Mouse (Mus musculus) v-Abl transformed pro-B cells (cell line): ENCODE measurements around the gene Hadhb.

Experiments
- in situ Hi-C, 2 experiments: fragments of 400-800 bp; cut with MboI; formaldehyde crosslinking; loops; one replicate each; pipeline ENCODE4 v1.15.1; 2025; ENCODE audit not compliant: unreplicated experiment in 2 of 2

Hadhb gene

DNA sequence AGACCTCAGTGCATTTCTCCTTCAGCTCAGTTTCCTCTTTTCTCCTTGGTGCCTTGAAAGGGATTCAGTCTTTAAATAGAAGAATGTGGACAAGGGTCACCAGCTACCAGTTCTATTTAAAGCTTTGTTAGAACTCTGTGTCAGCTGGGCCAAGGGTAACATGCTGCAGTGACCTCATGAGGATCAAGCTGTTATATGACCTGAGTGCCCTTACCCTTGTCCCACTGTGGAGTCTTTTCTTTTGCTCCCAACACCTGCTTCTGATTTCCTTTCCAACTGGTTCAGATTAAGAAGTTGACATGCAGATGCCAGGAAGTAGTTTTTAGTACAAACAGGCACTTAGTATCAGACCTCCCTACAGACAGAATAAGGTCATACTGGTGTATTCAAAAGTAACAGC is 17.1 kb downstream of the Hadhb start:
- in situ Hi-C loops = no loop called here

DNA sequence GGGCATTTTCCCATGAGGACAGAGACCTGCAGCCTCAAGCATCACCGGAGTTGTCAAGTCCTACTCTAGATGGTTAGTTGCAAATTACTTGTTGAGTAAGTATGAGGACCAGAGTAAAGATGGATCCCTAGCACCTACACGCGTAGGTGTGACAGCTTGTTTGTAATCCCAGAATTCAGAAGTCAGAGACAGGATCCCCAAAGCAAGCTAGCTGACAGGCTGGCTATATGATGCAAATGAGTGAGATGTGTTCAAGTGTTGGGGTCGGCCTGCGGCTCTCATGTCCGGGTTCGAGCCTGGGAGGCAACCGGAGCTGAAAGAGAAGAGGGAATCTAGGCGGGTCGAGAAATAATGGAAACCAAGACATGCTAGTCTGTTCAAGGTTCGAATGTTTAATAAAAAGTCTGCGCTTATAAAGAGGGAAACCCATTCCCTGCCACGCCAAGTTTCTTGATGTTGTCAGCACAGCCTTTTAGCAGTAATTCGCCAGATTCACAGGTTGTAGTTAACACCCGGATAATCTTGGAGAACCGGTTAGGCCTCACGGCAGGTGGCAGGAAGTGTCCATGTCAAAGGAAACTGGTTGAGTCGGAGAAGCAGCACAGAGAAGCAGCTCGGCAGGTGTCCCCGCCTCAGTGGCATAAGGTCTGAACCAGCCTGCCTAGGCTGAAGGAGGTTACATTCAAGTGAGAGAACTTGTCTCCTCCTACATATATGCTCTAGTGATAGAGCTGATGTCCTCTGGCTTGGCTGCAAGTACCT is 18.1 kb downstream of the Hadhb start:
- in situ Hi-C loops = no loop called here

GRCm38 (mm10) chr5:30175811-30176210 is 20.8 kb downstream of the Hadhb start:
- in situ Hi-C loops = no loop called here

- in situ Hi-C loops = no loop called here
These were observed 32.8 kb downstream of the Hadhb start for GRCm38 (mm10) chr5:30187687-30188485.

GRCm38 (mm10) chr5:30192452-30192851 is 37.4 kb downstream of the Hadhb start:
- in situ Hi-C loops = no loop called here

- in situ Hi-C loops = no loop called here
These were observed 40.3 kb downstream of the Hadhb start for GRCm38 (mm10) chr5:30195340-30195739.

GRCm38 (mm10) chr5:30198257-30198656 is 43.2 kb downstream of the Hadhb start:
- in situ Hi-C loops = no loop called here

DNA sequence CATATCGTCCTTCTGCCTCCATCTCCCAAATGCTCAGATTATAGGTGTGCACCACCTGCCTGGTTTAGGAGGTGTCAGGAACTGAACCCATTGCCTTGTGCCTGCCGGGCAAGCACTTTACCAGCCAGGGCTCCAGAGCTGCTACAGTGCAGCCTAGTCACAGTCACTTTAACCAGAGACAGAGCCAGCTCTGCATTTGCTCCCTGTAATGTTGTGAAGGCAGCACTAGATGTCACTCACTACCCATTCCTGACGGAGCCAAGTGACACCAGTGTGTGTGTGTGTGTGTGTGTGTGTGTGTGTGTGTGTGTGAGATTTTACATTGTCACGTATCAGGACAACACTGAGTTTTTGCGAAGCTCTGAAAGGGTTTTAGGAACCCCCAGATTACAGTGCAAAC is 46.5 kb downstream of the Hadhb start:
- in situ Hi-C loops = no loop called here

DNA sequence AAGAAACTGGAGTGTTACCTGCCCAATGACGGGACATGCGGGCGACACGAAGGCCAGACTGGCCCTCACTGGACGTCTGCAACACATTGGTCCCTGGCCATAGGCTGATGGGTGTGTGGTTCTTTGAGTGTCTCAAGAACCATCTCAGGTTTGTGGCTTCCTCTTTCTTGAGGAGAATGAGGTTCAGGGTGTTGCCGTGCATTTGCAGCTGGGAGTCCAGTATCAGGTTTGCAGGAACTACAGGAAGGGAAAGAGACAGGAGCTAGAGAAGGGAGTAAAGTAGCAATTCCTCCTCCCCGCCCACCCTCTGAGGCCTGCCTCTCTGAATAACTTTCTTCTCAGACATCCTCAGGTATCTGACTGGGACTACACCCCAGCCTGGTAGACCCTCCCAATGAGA is 47.2 kb downstream of the Hadhb start:
- in situ Hi-C loops = no loop called here

DNA sequence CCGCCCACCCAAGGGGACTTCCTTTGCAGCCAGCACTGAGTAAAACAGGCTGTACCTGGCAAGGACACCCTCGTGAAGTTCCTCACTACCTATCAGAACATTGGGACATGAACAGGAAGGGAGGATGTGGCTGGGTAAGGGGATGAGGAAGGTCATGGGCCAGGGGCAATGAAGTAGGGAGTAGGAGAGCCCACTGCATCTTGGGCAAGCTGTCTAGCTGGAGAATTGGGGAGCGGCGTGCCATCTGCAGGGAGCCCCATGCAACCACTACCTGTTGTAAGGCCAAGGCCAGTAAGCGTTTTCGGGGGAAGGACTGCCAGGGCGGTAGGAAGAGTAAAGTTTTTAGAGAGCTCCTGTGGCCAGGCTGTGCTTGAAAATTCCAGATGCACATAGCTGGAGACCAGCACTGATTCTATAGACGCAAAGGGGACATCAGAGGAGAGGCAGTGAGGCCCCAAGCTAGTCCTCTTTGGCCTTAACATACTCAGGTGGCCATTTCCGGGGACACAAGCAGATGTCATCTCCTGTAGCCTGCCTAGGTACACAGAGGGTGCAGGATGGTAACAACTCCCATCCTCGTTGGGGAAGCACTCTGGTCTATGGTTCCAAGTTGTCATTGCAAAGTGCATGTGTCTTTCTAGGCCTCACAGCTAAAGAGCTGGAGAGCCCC is 48.3 kb downstream of the Hadhb start:
- in situ Hi-C loops = no loop called here

GRCm38 (mm10) chr5:30204441-30204840 is 49.4 kb downstream of the Hadhb start:
- in situ Hi-C loops = no loop called here

DNA sequence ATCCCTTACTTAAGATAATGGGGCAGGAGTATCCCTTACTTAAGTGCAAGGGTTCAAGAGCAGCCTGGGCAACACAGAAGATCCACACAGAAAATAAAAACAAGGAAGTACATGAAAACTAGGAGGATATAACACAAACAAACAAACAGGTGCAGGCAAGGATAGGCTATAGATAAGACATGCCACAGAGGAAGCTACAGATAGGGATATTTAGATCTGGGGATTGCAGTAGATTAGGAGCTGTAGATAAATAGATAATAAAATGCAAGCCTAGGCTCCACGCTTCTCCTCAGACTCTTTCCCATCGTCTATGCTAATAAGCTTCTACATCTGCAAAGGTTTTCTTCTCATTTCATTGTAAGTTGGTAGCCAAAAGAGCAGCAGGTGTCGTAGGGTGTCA is 50.0 kb downstream of the Hadhb start:
- in situ Hi-C loops = loop anchor here in 1 of 2 experiments (5.0 kb wide), 1 partner anchor 818 kb away; no protein-coding TSS in a partner anchor

DNA sequence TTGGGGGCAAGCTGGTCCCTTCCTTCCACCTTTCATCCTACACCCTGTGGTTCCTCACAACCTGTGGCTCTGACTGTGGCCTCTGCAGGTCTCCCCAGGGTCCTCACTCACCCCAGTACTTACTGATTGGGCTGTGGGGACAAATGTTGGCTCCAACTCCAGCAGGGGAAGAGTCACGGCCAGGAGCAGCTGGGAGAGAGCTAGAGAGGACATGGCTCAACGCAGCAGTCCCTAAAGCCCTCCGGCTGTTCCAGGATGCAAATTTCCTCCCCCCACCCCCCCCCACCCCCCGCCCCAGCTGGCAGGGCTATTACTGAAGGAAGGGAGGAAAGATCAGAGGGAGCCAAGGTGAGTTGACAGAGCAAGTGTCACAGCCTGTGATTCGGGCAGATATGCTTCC is 50.4 kb downstream of the Hadhb start, which contains the start of gene Adgrf3:
Gene Adgrf3, minus strand, starts transcription at position 230 of the 400 bp plus-strand sequence.
- in situ Hi-C loops = loop anchor here in 1 of 2 experiments (5.0 kb wide), 1 partner anchor 818 kb away; no protein-coding TSS in a partner anchor

DNA sequence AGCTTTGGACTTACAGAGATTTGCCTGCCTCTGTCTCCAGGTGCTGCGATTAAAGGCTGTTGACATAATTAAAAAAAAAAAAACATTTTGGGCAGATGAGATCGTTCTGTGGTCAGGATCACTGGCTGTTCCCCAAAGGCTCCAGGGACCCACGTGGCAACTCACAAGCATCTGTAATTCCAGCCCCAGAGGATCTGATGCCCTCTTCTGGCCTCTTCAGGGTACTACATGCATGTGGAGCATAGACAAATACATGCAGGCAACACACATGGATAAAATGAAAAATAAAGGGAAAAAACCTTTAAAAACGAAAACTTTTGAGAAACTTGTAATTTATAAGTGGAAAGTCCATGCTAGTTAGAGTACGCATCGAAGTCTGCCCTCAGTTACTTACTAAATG is 52.2 kb downstream of the Hadhb start:
- in situ Hi-C loops = loop anchor here in 1 of 2 experiments (5.0 kb wide), 1 partner anchor 820 kb away; no protein-coding TSS in a partner anchor

GRCm38 (mm10) chr5:30210758-30211157 is 55.7 kb downstream of the Hadhb start:
- in situ Hi-C loops = loop anchor here (5.0 to 10.0 kb wide), 3 partner anchors 272 to 434 kb away; partner anchors contain the start of gene Slc35f6 (in 1 of the 2)

- in situ Hi-C loops = loop anchor here (5.0 to 10.0 kb wide), 3 partner anchors 267 to 430 kb away; partner anchors contain the start of gene Slc35f6 (in 1 of the 2)
These were observed 59.8 kb downstream of the Hadhb start for GRCm38 (mm10) chr5:30214889-30215288.

GRCm38 (mm10) chr5:30215970-30216369 is 60.9 kb downstream of the Hadhb start:
- in situ Hi-C loops = loop anchor here (10.0 kb wide), 2 partner anchors 419 to 429 kb away; partner anchors contain the start of gene Slc35f6 (in 1 of the 2)

GRCm38 (mm10) chr5:30219715-30220114 is 64.7 kb downstream of the Hadhb start:
- in situ Hi-C loops = loop anchor here (10.0 kb wide), 2 partner anchors 415 to 425 kb away; partner anchors contain the start of gene Slc35f6 (in 1 of the 2)

GRCm38 (mm10) chr5:30220666-30221065 is 65.6 kb downstream of the Hadhb start:
- in situ Hi-C loops = no loop called here

- in situ Hi-C loops = no loop called here
These were observed 67.6 kb downstream of the Hadhb start for GRCm38 (mm10) chr5:30222681-30223080.
